Mouse (Mus musculus): ENCODE data around the gene Slc8a1.

Gene Slc8a1

GRCm38 (mm10) chr17:81360032-81360431 is 378.1 kb downstream of the Slc8a1 start:
- no peak for DNase-seq (ENCODE audit: low read depth)

GRCm38 (mm10) chr17:81336024-81336754 is 402.0 kb downstream of the Slc8a1 start:
- DNase-seq (ENCODE audit: low read depth), result no peak

GRCm38 (mm10) chr17:81335526-81335925 is 402.7 kb downstream of the Slc8a1 start:
- no peak for DNase-seq (ENCODE audit: low read depth)

Data from c-Kit-positive CD71-negative TER-119-negative erythroid progenitor cells, embryonic 14.5 days (primary cell).